Mouse (Mus musculus): ENCODE measurements around the gene Gm42372.

The Gm42372 gene

DNA sequence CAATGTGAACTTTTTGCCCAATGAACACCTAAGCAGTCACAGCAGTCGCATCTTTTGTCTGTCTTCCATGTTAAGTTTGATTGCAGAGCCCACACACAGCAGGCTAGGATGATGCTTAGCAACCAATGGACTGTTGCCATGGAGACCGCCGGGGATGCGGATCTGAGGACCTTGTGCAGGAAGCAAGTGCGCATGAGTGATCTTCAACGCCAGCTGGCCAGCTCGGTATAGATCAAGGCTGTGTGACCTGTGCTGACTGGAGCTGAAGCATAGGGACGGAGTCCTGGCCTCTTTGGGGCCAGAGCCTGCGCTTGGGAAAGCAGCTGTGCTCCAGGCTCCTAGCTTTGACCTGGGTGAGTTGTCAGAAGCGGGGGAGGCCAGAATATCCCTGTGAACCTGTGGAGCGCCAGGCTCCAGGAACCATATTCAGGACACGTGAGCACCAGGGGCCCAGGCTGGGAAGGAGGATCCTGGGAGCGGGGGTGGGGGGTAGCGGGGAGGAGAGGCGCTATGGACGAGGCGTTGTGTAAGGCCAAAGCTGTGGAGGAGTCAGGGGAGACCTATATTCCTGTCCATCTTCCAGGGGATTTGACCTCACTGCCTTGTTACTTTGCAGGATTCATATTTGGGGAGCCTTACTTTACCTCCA is 23.2 kb upstream of the Gm42372 start, which contains the start of gene Pnmal1:
Pnmal1 (plus strand) TSS at position 141 of the 649 bp plus-strand sequence.
- no peak for DNase-seq (ENCODE audit: low spot score)

GRCm38 (mm10) chr7:16961678-16962077 is 21.2 kb upstream of the Gm42372 start:
- DNase-seq (ENCODE audit: low spot score) = no peak

DNA sequence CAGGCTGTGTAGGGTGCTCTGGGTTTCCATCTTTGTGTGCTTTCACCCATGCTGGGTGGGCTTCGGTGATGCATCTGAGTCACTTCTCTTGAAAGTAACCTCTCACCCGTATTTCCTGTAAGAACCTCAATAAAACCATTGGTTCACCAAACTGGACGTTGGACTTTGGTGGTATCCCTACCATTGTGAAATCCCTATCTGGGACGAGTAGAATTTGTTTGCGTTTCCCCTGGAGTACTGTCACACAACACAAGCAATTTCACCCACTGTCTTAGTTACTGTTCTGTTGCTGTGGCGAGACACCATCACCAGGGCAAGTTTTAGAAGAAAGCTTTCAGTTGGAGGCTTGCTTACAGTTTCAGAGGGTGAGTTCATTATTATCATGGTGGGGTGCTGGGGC is 14.5 kb upstream of the Gm42372 start:
- no peak for DNase-seq (ENCODE audit: low spot score)

GRCm38 (mm10) chr7:16971160-16971559 is 11.7 kb upstream of the Gm42372 start:
- DNase-seq (ENCODE audit: low spot score) = no peak

DNA sequence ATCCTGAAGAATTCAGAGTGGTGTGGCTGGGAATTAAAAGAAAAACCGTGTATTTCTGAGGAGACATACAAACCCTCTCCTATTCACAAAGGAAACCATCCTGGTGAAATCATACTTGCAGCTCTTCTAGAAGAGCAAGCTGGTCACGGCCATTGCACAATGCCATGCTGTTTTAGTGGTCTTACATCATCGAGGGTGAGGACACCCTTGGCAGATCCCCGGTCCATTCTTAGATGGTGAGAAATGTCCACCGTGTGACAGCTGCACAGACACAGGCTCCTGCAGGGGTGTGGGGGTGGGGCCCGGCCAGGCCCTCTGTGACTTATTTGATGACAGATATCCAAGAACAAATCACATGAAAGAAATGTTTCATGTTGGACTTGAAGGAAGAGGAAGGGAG is 8.9 kb upstream of the Gm42372 start:
- DNase-seq (ENCODE audit: low spot score) = no peak

- no peak for DNase-seq (ENCODE audit: low spot score)
These were observed 6.6 kb upstream of the Gm42372 start for GRCm38 (mm10) chr7:16976298-16976697.

DNA sequence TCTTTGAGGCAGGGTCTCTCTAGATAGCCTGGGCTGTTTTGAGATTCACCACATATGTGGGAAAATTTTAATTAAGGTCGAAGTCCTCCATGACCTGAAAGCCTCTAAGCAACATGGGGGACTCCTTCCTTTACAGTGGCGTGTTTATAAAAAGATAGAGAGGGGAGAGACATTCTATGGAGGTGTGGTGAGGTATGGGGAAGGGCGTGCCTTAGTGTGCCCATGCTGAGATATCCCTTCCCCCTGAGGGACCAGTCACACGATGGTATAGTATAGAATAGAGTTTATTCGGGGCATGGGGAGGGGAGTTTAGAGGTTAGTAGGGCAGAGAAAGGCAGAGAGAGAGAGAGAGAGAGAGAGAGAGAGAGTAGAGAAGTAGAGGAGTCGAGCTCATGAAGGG is 4.7 kb upstream of the Gm42372 start:
- no peak for DNase-seq (ENCODE audit: low spot score)

DNA sequence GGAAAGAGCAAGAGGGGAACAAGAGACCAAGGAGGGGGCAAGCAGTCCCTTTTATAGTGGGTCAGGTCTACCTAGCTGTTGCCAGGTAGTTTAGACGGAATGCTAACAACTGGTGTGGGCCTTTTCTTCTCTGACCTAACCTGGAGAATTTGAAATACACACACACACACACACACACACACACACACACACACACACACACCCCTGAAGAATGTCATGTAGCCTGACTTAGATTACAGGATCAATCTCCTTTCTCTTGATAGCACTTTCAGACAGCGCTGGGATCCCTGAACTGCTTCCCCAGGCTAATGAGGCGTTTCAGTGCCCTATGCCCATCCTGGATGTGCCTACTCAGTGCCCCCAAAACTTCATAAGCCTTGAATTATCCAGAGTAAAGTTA is 4.3 kb upstream of the Gm42372 start:
- DNase-seq (ENCODE audit: low spot score) = no peak

- DNase-seq (ENCODE audit: low spot score) = no peak
These were observed 2.5 kb upstream of the Gm42372 start for GRCm38 (mm10) chr7:16980348-16980747.

GRCm38 (mm10) chr7:16987541-16988149 is 4.8 kb downstream of the Gm42372 start:
- DNase-seq (ENCODE audit: low spot score) = no peak

DNA sequence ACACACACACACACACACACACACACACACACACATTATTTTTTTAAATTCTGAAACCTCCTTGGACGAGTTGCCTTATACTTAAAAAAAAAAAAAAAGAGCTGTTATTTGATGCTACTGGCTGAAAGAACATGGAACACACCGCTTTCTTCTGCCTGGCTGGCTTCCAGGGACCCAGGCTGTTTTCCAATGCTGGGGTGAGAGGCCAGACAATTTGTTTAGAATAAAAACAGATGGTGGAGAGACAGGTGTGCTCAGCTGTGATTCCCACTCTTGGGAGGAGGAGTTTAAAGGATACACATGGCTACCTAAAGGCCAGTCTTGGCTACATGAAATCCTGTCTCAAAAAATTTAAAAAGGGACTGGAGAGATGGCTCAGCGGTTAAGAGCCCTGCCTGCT is 5.5 kb downstream of the Gm42372 start:
- DNase-seq (ENCODE audit: low spot score) = no peak

DNA sequence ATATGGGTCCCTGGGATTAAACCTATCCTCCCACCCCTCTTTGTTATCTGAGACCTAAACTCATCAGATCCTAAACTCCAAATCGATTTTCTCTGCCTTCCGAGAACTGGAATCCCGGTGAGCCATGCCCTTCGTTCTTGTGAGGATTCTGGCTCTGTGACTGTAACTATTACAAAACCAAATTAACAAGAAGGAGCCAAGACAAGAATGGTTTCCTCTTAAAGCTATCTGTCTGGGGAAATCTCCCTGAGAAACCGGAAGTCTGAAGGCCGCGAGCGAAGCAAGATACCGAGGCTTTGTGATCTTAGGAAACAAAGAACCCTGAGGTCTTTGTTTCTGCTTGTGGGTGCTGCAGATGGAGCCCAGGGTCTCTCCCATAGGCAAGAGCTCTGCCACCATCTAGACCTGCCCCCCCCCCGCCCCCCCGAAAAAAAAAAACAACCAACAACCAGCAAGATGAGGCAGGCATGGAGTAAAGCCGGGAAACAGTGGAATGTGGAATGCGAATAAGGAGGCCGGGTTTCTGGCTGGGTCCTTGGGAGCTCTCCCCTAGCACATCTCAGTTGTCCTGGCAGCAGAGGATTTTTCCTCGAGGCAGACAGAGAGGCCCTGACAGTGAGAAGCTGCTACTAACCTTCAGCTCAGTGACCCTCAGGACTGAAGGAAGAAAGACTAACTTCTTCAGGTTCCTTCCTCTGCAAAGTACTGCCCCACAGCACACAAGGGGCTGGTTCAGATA is 7.3 kb downstream of the Gm42372 start:
- no peak for DNase-seq (ENCODE audit: low spot score)

- no peak for DNase-seq (ENCODE audit: low spot score)
These were observed 9.0 kb downstream of the Gm42372 start for GRCm38 (mm10) chr7:16991681-16992450.

DNA sequence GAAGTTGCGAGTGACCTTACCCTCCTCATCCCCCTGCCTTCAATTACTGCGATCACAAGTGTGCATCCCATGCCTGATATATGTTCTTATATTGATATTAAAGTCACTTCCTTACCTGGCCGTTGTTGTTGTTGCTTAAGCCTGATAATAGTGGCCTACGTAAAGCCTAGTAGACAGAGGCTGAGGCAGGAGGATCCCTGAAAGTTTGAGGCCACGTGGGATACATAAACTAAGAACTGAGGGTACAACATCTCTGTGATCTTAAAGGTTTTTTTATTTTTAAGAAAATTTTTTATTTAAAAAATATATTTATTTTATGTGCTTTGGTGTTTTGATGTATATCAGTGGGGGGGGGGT is 9.5 kb downstream of the Gm42372 start, which contains the start of gene Ccdc8:
Ccdc8 (plus strand) TSS at position 258 of the 357 bp plus-strand sequence.
- no peak for DNase-seq (ENCODE audit: low spot score)

DNA sequence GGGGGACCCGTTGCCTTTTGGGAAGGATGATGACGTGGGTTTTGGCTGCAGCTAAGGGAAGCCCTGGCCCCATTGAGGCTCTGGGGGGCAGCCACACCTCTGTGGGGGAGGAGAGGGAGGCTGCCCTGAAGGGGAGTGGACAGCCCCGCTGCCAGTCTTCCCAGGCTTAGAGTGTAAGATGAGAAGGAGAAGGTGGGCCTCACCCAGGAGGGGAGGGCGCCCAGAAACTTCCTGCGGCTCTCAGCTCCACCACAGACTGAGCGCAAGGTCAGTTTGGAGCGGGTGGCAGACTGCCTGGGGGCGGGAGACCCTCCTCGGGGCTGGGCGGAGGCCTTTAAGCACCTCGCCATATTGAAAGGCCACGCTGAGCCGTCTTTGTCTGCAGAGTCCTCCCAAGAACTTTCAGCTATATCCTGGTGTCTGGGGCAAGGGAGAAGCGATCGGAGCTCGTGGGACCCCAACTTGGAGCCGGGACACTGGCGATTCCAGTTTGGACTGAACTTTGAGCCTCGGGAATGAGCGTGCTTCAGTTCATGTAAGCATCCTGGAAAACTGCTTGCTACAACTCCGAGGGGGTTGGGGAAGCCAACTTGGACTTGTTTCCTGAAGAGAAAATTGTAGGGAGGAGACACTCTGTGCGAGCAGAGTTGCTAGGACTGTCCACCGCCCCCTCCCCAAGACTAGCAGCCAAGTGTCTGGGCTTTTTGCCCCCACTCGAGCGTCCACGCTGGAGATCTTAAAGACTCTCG is 10.9 kb downstream of the Gm42372 start:
- DNase-seq (ENCODE audit: low spot score) = peak; percentile 82

DNA sequence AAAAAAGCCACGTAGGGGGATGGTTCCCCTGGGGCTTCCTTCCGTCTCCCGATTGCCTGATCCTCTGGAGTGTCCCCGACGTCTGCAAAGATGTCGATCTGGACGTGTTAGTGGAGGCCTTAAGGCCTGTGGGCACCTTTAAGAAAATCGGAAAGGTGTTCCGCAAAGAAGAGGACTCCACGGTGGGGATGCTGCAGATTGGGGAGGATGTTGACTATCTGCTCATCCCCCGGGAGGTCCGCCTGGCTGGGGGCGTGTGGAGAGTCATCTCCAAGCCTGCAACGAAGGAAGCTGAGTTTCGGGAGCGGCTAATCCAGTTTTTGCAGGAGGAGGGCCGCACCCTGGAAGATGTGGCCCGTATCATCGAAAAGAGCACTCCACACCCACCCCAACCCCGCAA is 11.5 kb downstream of the Gm42372 start:
- no peak for DNase-seq (ENCODE audit: low spot score)

GRCm38 (mm10) chr7:16995345-16995744 is 12.5 kb downstream of the Gm42372 start:
- no peak for DNase-seq (ENCODE audit: low spot score)

DNA sequence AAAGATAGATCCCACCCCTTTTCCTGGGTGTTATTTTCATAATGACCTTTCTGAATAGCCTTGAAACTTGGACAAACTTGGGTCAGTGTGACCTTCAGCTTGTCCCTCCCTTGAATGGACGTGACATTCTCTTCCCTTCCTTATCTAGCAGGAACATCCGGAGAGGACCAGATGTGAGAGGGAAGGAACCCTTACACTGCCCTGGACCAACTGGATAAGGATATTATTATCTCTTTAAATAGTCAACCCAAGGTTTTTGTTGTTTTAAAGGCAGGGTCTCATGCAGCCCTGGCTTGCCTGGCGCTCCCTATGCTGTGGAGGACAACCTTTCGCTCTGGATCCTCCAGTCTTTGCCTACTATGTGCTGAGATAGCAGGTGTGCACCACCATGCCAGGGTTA is 16.3 kb downstream of the Gm42372 start:
- no peak for DNase-seq (ENCODE audit: low spot score)

GRCm38 (mm10) chr7:16999650-17000049 is 16.8 kb downstream of the Gm42372 start:
- peak; percentile 94 for DNase-seq (ENCODE audit: low spot score)

DNA sequence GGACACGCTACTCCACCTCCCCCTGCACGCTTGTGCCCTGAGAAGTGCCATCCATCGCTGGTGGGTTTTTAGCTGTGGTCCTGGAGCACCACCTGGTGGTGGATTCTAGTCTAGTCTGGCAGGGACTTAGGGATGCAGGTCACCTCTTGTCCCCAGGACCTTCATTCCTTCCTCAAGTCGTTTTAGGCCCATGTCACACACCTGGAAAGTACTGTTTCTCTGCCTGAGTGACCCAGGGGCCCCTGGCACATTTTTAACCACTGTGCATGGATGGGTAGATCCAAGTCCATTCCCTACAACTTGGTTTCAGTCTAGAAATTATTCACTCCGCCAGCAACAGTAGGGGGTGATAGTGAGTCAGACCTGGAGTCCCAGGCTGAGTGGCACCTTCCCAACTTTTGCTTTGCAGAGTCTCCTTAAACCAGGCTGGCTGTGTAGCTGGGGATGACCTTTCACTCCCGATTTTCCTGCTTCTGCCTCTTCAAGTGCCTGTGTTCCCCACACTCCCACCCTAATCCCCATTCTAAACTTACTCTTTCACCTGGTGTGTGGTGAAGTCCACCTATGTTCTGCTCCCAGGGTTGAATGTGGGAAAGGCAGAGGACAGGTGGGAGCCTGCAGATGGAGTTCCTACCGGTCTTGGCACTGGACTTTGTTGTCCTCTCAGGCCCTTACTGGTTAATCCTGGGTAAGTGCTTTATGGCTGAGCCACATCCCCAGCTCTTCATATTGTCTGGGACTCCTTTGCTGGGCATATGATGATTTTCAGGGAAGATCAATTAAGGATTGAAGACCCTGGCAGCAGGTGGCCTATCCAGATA is 19.7 kb downstream of the Gm42372 start:
- DNase-seq (ENCODE audit: low spot score) = peak; percentile 73

All from ovary, postnatal 14 days (tissue).